11 mouse cellular contexts compared by ENCODE assay signal in the genomic region with DNA sequence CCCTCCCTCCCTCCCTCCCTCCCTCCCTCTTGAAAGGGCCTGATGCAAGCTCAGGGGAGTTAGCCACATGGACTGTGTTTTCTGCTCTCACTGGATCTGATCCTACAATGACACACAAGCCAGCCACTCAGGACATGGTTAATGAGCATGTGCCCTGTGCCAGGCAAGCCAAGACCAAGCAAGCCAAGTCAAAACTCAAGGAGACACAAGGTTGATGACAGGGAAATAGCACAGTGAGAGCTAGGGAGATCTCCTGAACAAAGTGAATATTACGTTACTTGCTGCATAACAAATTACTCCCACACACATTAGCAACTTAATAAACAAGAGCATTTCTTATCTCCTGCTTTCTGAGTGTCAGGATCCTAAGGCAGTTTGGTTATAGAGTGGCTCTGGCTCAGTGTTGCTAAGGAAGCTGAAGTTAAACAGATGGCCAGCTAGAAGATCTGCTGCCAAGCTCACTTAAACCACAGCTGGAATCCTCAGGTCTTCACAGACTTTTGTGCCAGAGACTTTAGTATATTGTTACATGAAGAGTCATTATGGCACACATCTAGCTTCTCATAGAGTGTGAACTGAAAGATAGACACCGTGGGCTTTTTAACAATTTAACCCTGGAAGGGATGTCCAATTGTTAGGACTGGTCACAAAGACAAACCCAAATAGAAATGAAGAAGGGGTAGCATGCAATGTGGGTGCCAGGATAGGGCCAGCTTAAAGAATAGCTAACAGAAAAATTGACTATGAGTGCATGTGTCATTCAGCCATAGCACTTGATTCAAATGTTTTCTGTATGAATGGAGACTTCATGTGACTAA.
A peak's percentile ranks its signal among the peaks of the same experiment; 100 is the strongest.
DNase-seq lines count a peak whose midpoint lies in the region; ATAC-seq lines count a peak whose summit lies in the region.
"Had no signal": no experiment of that assay in that cellular context is flagged by ENCODE, and none has a peak within 500 bp of the region (broad histone marks: within the 10 kb centered on the region; RNA-seq: fewer than 3 reads in every experiment).

No protein-coding gene starts in this region.

- no peaks in the 10 kb centered on the region for H3K27me3 ChIP-seq in heart, embryonic 15.5 days
- H3K27me3 ChIP-seq in liver, embryonic 11.5 days (replicated peaks; ENCODE audit: control insufficient read depth, insufficient read depth, low read length) = no peaks in the 10 kb centered on the region
- H3K27me3 ChIP-seq: CH12.LX; stomach, embryonic 15.5 days had no signal

- peaks cover 13% of the 10 kb centered on the region for H3K4me1 ChIP-seq in heart, embryonic 15.5 days (replicated peaks)
- H3K4me1 ChIP-seq in liver, embryonic 11.5 days (replicated peaks; ENCODE audit: control insufficient read depth, insufficient read depth, low read length) = no peaks in the 10 kb centered on the region
- H3K4me1 ChIP-seq: stomach, embryonic 15.5 days had no signal

- H3K9me3 ChIP-seq in heart, embryonic 15.5 days (replicated peaks) = no peaks in the 10 kb centered on the region
- no peaks in the 10 kb centered on the region for H3K9me3 ChIP-seq in liver, embryonic 11.5 days (ENCODE audit: control insufficient read depth, low read length)
- H3K9me3 ChIP-seq: stomach, embryonic 15.5 days had no signal

- DNase-seq in frontal cortex, postnatal 25 days (ENCODE audit: low spot score in 2 of 2) = no peak
- DNase-seq in 3T3-L1 (ENCODE audit: low read depth, low spot score) = peak; percentile 40
- peak; percentile 18 to 35 for DNase-seq in left cerebral cortex, postnatal 25 days (ENCODE audit: low spot score in 2 of 2)
- no peak for DNase-seq in B cell, adult 2 months
- no peak for DNase-seq in adrenal gland, postnatal 25 days
- no peak for DNase-seq in liver, embryonic 11.5 days (ENCODE audit: low spot score)
- DNase-seq: kidney, postnatal 25 days had no signal

- ATAC-seq in frontal cortex, adult (ENCODE audit: low TSS enrichment) = peak; percentile 88
- no peak for ATAC-seq in heart, embryonic 15.5 days (replicated peaks; ENCODE audit: insufficient number of reproducible peaks, insufficient read depth, low FRiP score, low read depth)
- ATAC-seq in liver, embryonic 11.5 days (replicated peaks; ENCODE audit: low FRiP score) = no peak

- H3K4me2 ChIP-seq in heart, embryonic 15.5 days = no peak overlapping the region
- no peak overlapping the region for H3K4me2 ChIP-seq in liver, embryonic 11.5 days
- H3K4me2 ChIP-seq: stomach, embryonic 15.5 days had no signal

- H3K4me3 ChIP-seq in heart, embryonic 15.5 days = no peak overlapping the region
- no peak overlapping the region for H3K4me3 ChIP-seq in liver, embryonic 11.5 days (ENCODE audit: low read depth, low read length)
- H3K4me3 ChIP-seq: stomach, embryonic 15.5 days had no signal

- peak overlapping the region; percentile 22; the same call in 1 of the 2 replicates for H3K27ac ChIP-seq in heart, embryonic 15.5 days
- no peak overlapping the region for H3K27ac ChIP-seq in liver, embryonic 11.5 days (ENCODE audit: low read depth, low read length)
- H3K27ac ChIP-seq: stomach, embryonic 15.5 days had no signal

- H3K9ac ChIP-seq in heart, embryonic 15.5 days = no peak overlapping the region
- H3K9ac ChIP-seq in liver, embryonic 11.5 days (ENCODE audit: low read depth, low read length) = no peak overlapping the region
- H3K9ac ChIP-seq: stomach, embryonic 15.5 days had no signal

- WGBS in heart, embryonic 15.5 days = 49% methylated on average over 2 of the region's 2 CpGs
- WGBS in liver, embryonic 11.5 days = 69% methylated on average over 2 of the region's 2 CpGs

- intact Hi-C loops in left cerebral cortex, postnatal 25 days (cut with DNase I) = no loop called here

- H3K36me3 ChIP-seq in heart, embryonic 15.5 days = no peaks in the 10 kb centered on the region
- no peaks in the 10 kb centered on the region for H3K36me3 ChIP-seq in liver, embryonic 11.5 days (ENCODE audit: control insufficient read depth, insufficient read depth, low read length)
- H3K36me3 ChIP-seq: stomach, embryonic 15.5 days had no signal

Comparison
In these comparisons a context has a peak if more than half of its experiments do, and no peak if none do; other contexts are left out.
1. DNase-seq: peak in 3T3-L1 (single experiment) and left cerebral cortex, postnatal 25 days (2 of 2); none in frontal cortex, postnatal 25 days (0 of 2), B cell, adult 2 months (0 of 2), adrenal gland, postnatal 25 days (single experiment) and liver, embryonic 11.5 days (single experiment).